Mouse (Mus musculus) mesoderm, embryonic 11.5 days (tissue): ENCODE data around the gene Olfr803.

Experiments used
- DNase-seq: peaks from one replicate; pipeline ENCODE4 v3.0.0-alpha.2; 2012; ENCODE audit warnings: low read depth, low spot score

Olfr803 gene

GRCm38 (mm10) chr10:129694186-129694585 is at the start of gene Olfr803:
Gene Olfr803 (minus strand): TSS chr10:129694286.
- DNase-seq, result no peak

- DNase-seq, result no peak
These were observed 47.7 kb upstream of the Olfr803 start, which contains the start of gene Olfr806 for GRCm38 (mm10) chr10:129741821-129742220. Gene Olfr806 (minus strand): TSS chr10:129741921.

- no peak for DNase-seq
These were observed 35.2 kb upstream of the Olfr803 start, which contains the start of gene Olfr805 for GRCm38 (mm10) chr10:129729275-129729674. Gene Olfr805 (minus strand): TSS chr10:129729375.

- no peak for DNase-seq
These were observed 8.8 kb upstream of the Olfr803 start, which contains the start of gene Olfr804 for GRCm38 (mm10) chr10:129702910-129703309. Gene Olfr804 (plus strand): TSS chr10:129703210.

GRCm38 (mm10) chr10:129688069-129688468 is 6.0 kb downstream of the Olfr803 start, which contains the start of gene Olfr802:
Gene Olfr802 (minus strand): TSS chr10:129688169.
- no peak for DNase-seq

GRCm38 (mm10) chr10:129673765-129674164 is 20.3 kb downstream of the Olfr803 start, which contains the start of gene Olfr801:
Gene Olfr801 (minus strand): TSS chr10:129673865.
- no peak for DNase-seq

- DNase-seq, result no peak
These were observed 36.7 kb downstream of the Olfr803 start, which contains the start of gene Olfr800 for GRCm38 (mm10) chr10:129657394-129657793. Gene Olfr800 (plus strand): TSS chr10:129657694.

- DNase-seq, result no peak
These were observed 42.3 kb downstream of the Olfr803 start for GRCm38 (mm10) chr10:129651763-129652162.
